Mouse (Mus musculus) liver, postnatal 0 days (tissue): ENCODE results near the gene Dok1.
A peak's percentile ranks its signal among the peaks of the same experiment; 100 is the strongest.

Source experiments
- CTCF ChIP-seq: sonication (generic); IDR thresholded peaks from 2 replicates; pipeline ENCODE4 v1.5.1; 2016; ENCODE audit warnings: antibody characterized with exemption, low read depth
- EP300 ChIP-seq: IDR thresholded peaks from 2 replicates; pipeline ENCODE4 v1.6.1; 2016; ENCODE audit warnings: antibody characterized with exemption, low read depth, mild to moderate bottlenecking

- TF ChIP-seq EP300 (no peak), CTCF (peak; percentile 48)
Measured at GRCm38 (mm10) chr6:83032769-83033191, 491 bp downstream of the Dok1 start.
